Comparison of ENCODE assay signal across 14 mouse cellular contexts in the genomic region with DNA sequence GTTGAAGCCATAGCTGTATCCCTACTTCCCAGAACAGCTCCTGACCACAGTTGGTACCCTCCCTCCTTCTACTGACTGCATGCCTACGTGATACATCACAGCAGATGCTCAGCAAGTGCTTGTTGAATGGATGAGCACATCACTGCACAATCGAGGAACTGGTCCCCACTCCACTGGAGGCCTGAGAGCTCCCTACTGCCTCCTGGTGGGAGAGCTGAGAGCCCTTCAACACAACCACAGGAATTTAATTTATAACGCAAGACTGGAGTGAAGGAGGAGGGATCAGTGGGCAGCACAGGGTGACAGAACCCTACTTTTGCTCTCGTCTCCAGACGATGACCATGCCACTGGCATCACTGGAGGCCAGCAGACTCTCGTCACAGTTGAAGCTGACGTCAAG. TPM values are rescaled to one million over a fixed set of nuclear protein-coding genes. Genes with fewer than 3 reads are reported as not detected.
DNase-seq lines count a peak whose midpoint lies in the region; ATAC-seq and TF ChIP-seq lines count a peak whose summit lies in the region.
"Had no signal": no experiment of that assay in that cellular context is flagged by ENCODE, and none has a peak within 500 bp of the region (broad histone marks: within the 10 kb centered on the region; RNA-seq: fewer than 3 reads in every experiment).

No protein-coding gene starts in this region.

- TF ChIP-seq CTCF in left cerebral cortex, adult 2 months (IDR thresholded peaks at IDR 0.05), result peak; percentile 17
- 0 out of 2 replicates have a peak, but pooled peaks have one; percentile 6 for TF ChIP-seq CTCF in bone marrow macrophage, adult 2 months (IDR thresholded peaks at IDR 0.05; ENCODE audit: low read depth, low read length)

- no peak overlapping the region for H3K4me3 ChIP-seq in left cerebral cortex, adult 2 months
- H3K4me3 ChIP-seq in bone marrow macrophage, adult 2 months (ENCODE audit: insufficient read depth, low read length), result no peak overlapping the region
- no peak overlapping the region for H3K4me3 ChIP-seq in neural tube, embryonic 15.5 days (replicated peaks)
- H3K4me3 ChIP-seq: erythroblast, embryonic 14.5 days; heart, embryonic 12.5 days; hindbrain, embryonic 12.5 days; limb, embryonic 12.5 days; myocyte had no signal

- peaks cover 23% of the 10 kb centered on the region; the same call in 1 of the 2 replicates for H3K36me3 ChIP-seq in neural tube, embryonic 15.5 days

- ATAC-seq in megakaryocyte progenitor cell, adult 5-6 weeks (replicated peaks; ENCODE audit: poor library complexity), result peak; percentile 68
- ATAC-seq in neural tube, embryonic 15.5 days (ENCODE audit: low FRiP score), result no peak

- no peaks in the 10 kb centered on the region for H3K9me3 ChIP-seq in neural tube, embryonic 15.5 days (replicated peaks)
- H3K9me3 ChIP-seq: hindbrain, embryonic 12.5 days; limb, embryonic 12.5 days had no signal

- DNase-seq in left cerebral cortex, adult 2 months (ENCODE audit: extremely low spot score in 1 of 2, low spot score in 2 of 2), result no peak
- DNase-seq in left cerebral cortex, postnatal 4 days, result no peak
- DNase-seq in ES-CJ7 (ENCODE audit: low read depth, low spot score), result peak; percentile 42
- no peak for DNase-seq in right cerebral cortex, adult 18-20 months
- DNase-seq: kidney, adult 8-10 months; spleen, adult 18-20 months had no signal

- H3K27me3 ChIP-seq in neural tube, embryonic 15.5 days (replicated peaks), result no peaks in the 10 kb centered on the region
- H3K27me3 ChIP-seq: heart, embryonic 12.5 days; hindbrain, embryonic 12.5 days; limb, embryonic 12.5 days had no signal

- no peak overlapping the region for H3K4me2 ChIP-seq in neural tube, embryonic 15.5 days
- H3K4me2 ChIP-seq: heart, embryonic 12.5 days; hindbrain, embryonic 12.5 days; limb, embryonic 12.5 days had no signal

- 77% methylated on average over 7 of the region's 7 CpGs for WGBS in neural tube, embryonic 15.5 days

- TF ChIP-seq POLR2A in bone marrow macrophage, adult 2 months (IDR thresholded peaks at IDR 0.05; ENCODE audit: borderline replicate concordance, low read depth, low read length), result no peak

- no peak overlapping the region for H3K27ac ChIP-seq in left cerebral cortex, adult 2 months
- no peak overlapping the region for H3K27ac ChIP-seq in bone marrow macrophage, adult 2 months (ENCODE audit: insufficient read depth, low read depth, low read length)
- no peak overlapping the region for H3K27ac ChIP-seq in neural tube, embryonic 15.5 days (replicated peaks)
- H3K27ac ChIP-seq: hindbrain, embryonic 12.5 days; limb, embryonic 12.5 days had no signal

- no peak overlapping the region for H3K9ac ChIP-seq in neural tube, embryonic 15.5 days (replicated peaks)
- H3K9ac ChIP-seq: heart, embryonic 12.5 days; hindbrain, embryonic 12.5 days; limb, embryonic 12.5 days had no signal

- intact Hi-C loops in left cerebral cortex, adult 2 months (cut with DNase I), result no loop called here
- intact Hi-C loops in left cerebral cortex, postnatal 4 days (cut with DNase I), result no loop called here

- no peaks in the 10 kb centered on the region for H3K4me1 ChIP-seq in bone marrow macrophage, adult 2 months (ENCODE audit: control insufficient read depth, insufficient read depth, low read length)
- H3K4me1 ChIP-seq in neural tube, embryonic 15.5 days, result no peaks in the 10 kb centered on the region
- H3K4me1 ChIP-seq: heart, embryonic 12.5 days; hindbrain, embryonic 12.5 days; limb, embryonic 12.5 days had no signal

RNA-seq across cellular contexts. Expression of gene Wdr13, which starts 7.5 kb away (rescaled TPM):
- total RNA-seq in left cerebral cortex, adult 2 months (2021), result 100 to 1,000 TPM; 190 to 220 TPM
- total RNA-seq in left cerebral cortex, postnatal 4 days (2021), result 100 to 1,000 TPM; 214 to 224 TPM
- polyA plus RNA-seq in bone marrow macrophage, adult 2 months (2012; ENCODE audit: insufficient read depth, insufficient read length, missing spikeins), result 59.1 and 61.3 TPM in 2 replicates
- total RNA-seq in megakaryocyte progenitor cell, adult 5-6 weeks (2015), result 11.9 and 14.4 TPM in 2 replicates
- 16.3 and 25.5 TPM in 2 replicates for total RNA-seq in megakaryocyte progenitor cell, adult 5-6 weeks (2017)
- 56.2 and 64.9 TPM in 2 replicates for polyA plus RNA-seq in neural tube, embryonic 15.5 days (2015; fragmentation: Nextera tagmentation; extraction: Ambion mirVana)

RNA-seq across cellular contexts. Expression of gene Rbm3, which starts 20.4 kb away (rescaled TPM):
- 100 to 1,000 TPM in 1 of 2 experiments, 10 to 100 TPM in 1; 86.0 to 124 TPM for total RNA-seq in left cerebral cortex, adult 2 months (2021)
- 100 to 1,000 TPM; 346 to 406 TPM for total RNA-seq in left cerebral cortex, postnatal 4 days (2021)
- polyA plus RNA-seq in bone marrow macrophage, adult 2 months (2012; ENCODE audit: insufficient read depth, insufficient read length, missing spikeins), result 290 and 322 TPM in 2 replicates
- 1,002 and 1,150 TPM in 2 replicates for total RNA-seq in megakaryocyte progenitor cell, adult 5-6 weeks (2015)
- 1,310 and 1,340 TPM in 2 replicates for total RNA-seq in megakaryocyte progenitor cell, adult 5-6 weeks (2017)
- polyA plus RNA-seq in neural tube, embryonic 15.5 days (2015; fragmentation: Nextera tagmentation; extraction: Ambion mirVana), result 309 and 341 TPM in 2 replicates

RNA-seq across cellular contexts. Expression of gene Was, which starts 34.9 kb away (rescaled TPM):
- 1 to 10 TPM; 1.5 to 1.9 TPM for total RNA-seq in left cerebral cortex, adult 2 months (2021)
- total RNA-seq in left cerebral cortex, postnatal 4 days (2021), result under 1 TPM; 0.42 to 0.94 TPM
- 82.7 and 86.3 TPM in 2 replicates for polyA plus RNA-seq in bone marrow macrophage, adult 2 months (2012; ENCODE audit: insufficient read depth, insufficient read length, missing spikeins)
- 73.0 and 75.7 TPM in 2 replicates for total RNA-seq in megakaryocyte progenitor cell, adult 5-6 weeks (2015)
- total RNA-seq in megakaryocyte progenitor cell, adult 5-6 weeks (2017), result 98.9 and 103 TPM in 2 replicates
- polyA plus RNA-seq in neural tube, embryonic 15.5 days (2015; fragmentation: Nextera tagmentation; extraction: Ambion mirVana), result 0.14 and 2.0 TPM in 2 replicates
- polyA plus RNA-seq: hindbrain, embryonic 12.5 days had no signal

RNA-seq across cellular contexts. Expression of gene Suv39h1, which starts 50.7 kb away (rescaled TPM):
- 10 to 100 TPM; 22.5 to 27.1 TPM for total RNA-seq in left cerebral cortex, adult 2 months (2021)
- 10 to 100 TPM; 35.0 to 36.7 TPM for total RNA-seq in left cerebral cortex, postnatal 4 days (2021)
- 23.6 and 27.3 TPM in 2 replicates for polyA plus RNA-seq in bone marrow macrophage, adult 2 months (2012; ENCODE audit: insufficient read depth, insufficient read length, missing spikeins)
- 53.5 and 64.6 TPM in 2 replicates for total RNA-seq in megakaryocyte progenitor cell, adult 5-6 weeks (2015)
- total RNA-seq in megakaryocyte progenitor cell, adult 5-6 weeks (2017), result 79.2 and 81.6 TPM in 2 replicates
- polyA plus RNA-seq in neural tube, embryonic 15.5 days (2015; fragmentation: Nextera tagmentation; extraction: Ambion mirVana), result 34.6 and 42.5 TPM in 2 replicates

RNA-seq across cellular contexts. Expression of gene Tbc1d25, which starts 50.7 kb away (rescaled TPM):
- 10 to 100 TPM; 14.5 to 16.6 TPM for total RNA-seq in left cerebral cortex, adult 2 months (2021)
- 10 to 100 TPM; 18.1 to 19.9 TPM for total RNA-seq in left cerebral cortex, postnatal 4 days (2021)
- polyA plus RNA-seq in bone marrow macrophage, adult 2 months (2012; ENCODE audit: insufficient read depth, insufficient read length, missing spikeins), result 5.9 and 6.4 TPM in 2 replicates
- 9.8 and 13.9 TPM in 2 replicates for total RNA-seq in megakaryocyte progenitor cell, adult 5-6 weeks (2015)
- 5.5 and 5.8 TPM in 2 replicates for total RNA-seq in megakaryocyte progenitor cell, adult 5-6 weeks (2017)
- polyA plus RNA-seq in neural tube, embryonic 15.5 days (2015; fragmentation: Nextera tagmentation; extraction: Ambion mirVana), result 22.7 and 23.3 TPM in 2 replicates

Comparison
In these comparisons a context has a peak if more than half of its experiments do, and no peak if none do; other contexts are left out.
1. RNA of gene Wdr13, which starts 7.5 kb away (total RNA-seq): 214 to 224 TPM in left cerebral cortex, postnatal 4 days and 190 to 220 TPM in left cerebral cortex, adult 2 months; 11.9 to 25.5 TPM in megakaryocyte progenitor cell, adult 5-6 weeks; every median in the first group is over 4 times any median in the second.
2. RNA of gene Was, which starts 34.9 kb away (total RNA-seq): 73.0 to 103 TPM in megakaryocyte progenitor cell, adult 5-6 weeks; 1.5 to 1.9 TPM in left cerebral cortex, adult 2 months and 0.42 to 0.94 TPM in left cerebral cortex, postnatal 4 days; every median in the first group is over 10 times any median in the second.